Comparison of ENCODE assay signal across 12 mouse cellular contexts in genomic region chr8:120307528-120307927, GRCm38 (mm10).
A peak's percentile ranks its signal among the peaks of the same experiment; 100 is the strongest.
DNase-seq lines count a peak whose midpoint lies in the region; ATAC-seq lines count a peak whose summit lies in the region.
"Had no signal": no experiment of that assay in that cellular context is flagged by ENCODE, and none has a peak within 500 bp of the region (broad histone marks: within the 10 kb centered on the region; RNA-seq: fewer than 3 reads in every experiment).

No protein-coding gene starts in this region.

- peaks cover 36% of the 10 kb centered on the region for H3K4me1 ChIP-seq in heart, embryonic 12.5 days (replicated peaks)
- peaks cover 83% of the 10 kb centered on the region for H3K4me1 ChIP-seq in embryonic facial prominence, embryonic 10.5 days
- H3K4me1 ChIP-seq in hindbrain, embryonic 13.5 days (replicated peaks) = peaks cover 69% of the 10 kb centered on the region
- peaks cover 57% of the 10 kb centered on the region for H3K4me1 ChIP-seq in midbrain, embryonic 14.5 days (ENCODE audit: control insufficient read depth, insufficient read depth, low read length)

- no peak overlapping the region for H3K9ac ChIP-seq in heart, embryonic 12.5 days
- H3K9ac ChIP-seq in hindbrain, embryonic 13.5 days = peak overlapping the region; percentile 19; the same call in 1 of the 2 replicates
- peak overlapping the region; percentile 23; the same call in 1 of the 2 replicates for H3K9ac ChIP-seq in midbrain, embryonic 14.5 days (replicated peaks; ENCODE audit: low read length)
- H3K9ac ChIP-seq: embryonic facial prominence, embryonic 15.5 days; liver, embryonic 15.5 days had no signal

- WGBS in heart, embryonic 12.5 days = 42% methylated on average over 11 of the region's 11 CpGs
- WGBS in embryonic facial prominence, embryonic 10.5 days = 44% methylated on average over 11 of the region's 11 CpGs
- WGBS in hindbrain, embryonic 13.5 days = 30% methylated on average over 11 of the region's 11 CpGs
- 37% methylated on average over 11 of the region's 11 CpGs for WGBS in midbrain, embryonic 14.5 days

- no peak for DNase-seq in heart, adult 18-20 months
- DNase-seq in embryonic facial prominence, embryonic 10.5 days (ENCODE audit: low spot score) = no peak
- peak; percentile 39 for DNase-seq in midbrain, embryonic 14.5 days
- DNase-seq in adrenal gland, postnatal 14 days = no peak
- DNase-seq in thymus, postnatal 14 days = no peak
- DNase-seq in left cerebral cortex, adult 11 months (ENCODE audit: low spot score) = no peak
- DNase-seq: gastrocnemius, postnatal 14 days; kidney, adult 2 months had no signal

- H3K4me3 ChIP-seq in heart, embryonic 12.5 days = no peak overlapping the region
- H3K4me3 ChIP-seq in embryonic facial prominence, embryonic 10.5 days = no peak overlapping the region
- no peak overlapping the region for H3K4me3 ChIP-seq in hindbrain, embryonic 13.5 days
- no peak overlapping the region for H3K4me3 ChIP-seq in midbrain, embryonic 14.5 days (replicated peaks; ENCODE audit: low read depth, low read length)
- H3K4me3 ChIP-seq: embryonic facial prominence, embryonic 15.5 days; liver, embryonic 15.5 days had no signal

- peak overlapping the region; percentile 44 for H3K4me2 ChIP-seq in heart, embryonic 12.5 days
- H3K4me2 ChIP-seq in hindbrain, embryonic 13.5 days = no peak overlapping the region
- peak overlapping the region; percentile 28 for H3K4me2 ChIP-seq in midbrain, embryonic 14.5 days (ENCODE audit: low read length)
- H3K4me2 ChIP-seq: embryonic facial prominence, embryonic 15.5 days; liver, embryonic 15.5 days had no signal

- peaks cover 29% of the 10 kb centered on the region for H3K27me3 ChIP-seq in heart, embryonic 12.5 days (replicated peaks)
- peaks cover 91% of the 10 kb centered on the region for H3K27me3 ChIP-seq in embryonic facial prominence, embryonic 10.5 days (replicated peaks; ENCODE audit: low read depth, poor library complexity, severe bottlenecking)
- H3K27me3 ChIP-seq in hindbrain, embryonic 13.5 days = peaks cover 17% of the 10 kb centered on the region
- no peaks in the 10 kb centered on the region for H3K27me3 ChIP-seq in midbrain, embryonic 14.5 days (ENCODE audit: control insufficient read depth, insufficient read depth, low read length)
- H3K27me3 ChIP-seq: embryonic facial prominence, embryonic 15.5 days had no signal

- H3K9me3 ChIP-seq in heart, embryonic 12.5 days (replicated peaks) = no peaks in the 10 kb centered on the region
- no peaks in the 10 kb centered on the region for H3K9me3 ChIP-seq in embryonic facial prominence, embryonic 10.5 days
- no peaks in the 10 kb centered on the region for H3K9me3 ChIP-seq in hindbrain, embryonic 13.5 days
- no peaks in the 10 kb centered on the region for H3K9me3 ChIP-seq in midbrain, embryonic 14.5 days (ENCODE audit: control insufficient read depth, low read length)
- H3K9me3 ChIP-seq: embryonic facial prominence, embryonic 15.5 days; liver, embryonic 15.5 days had no signal

- ATAC-seq in heart, embryonic 12.5 days (ENCODE audit: insufficient number of reproducible peaks, low FRiP score) = no peak
- ATAC-seq in hindbrain, embryonic 13.5 days (ENCODE audit: low FRiP score) = peak; percentile 3; the same call in 1 of the 2 replicates
- peak; percentile 4; the same call in 1 of the 2 replicates for ATAC-seq in midbrain, embryonic 14.5 days (ENCODE audit: low FRiP score, low TSS enrichment)

- no peak overlapping the region for H3K27ac ChIP-seq in heart, embryonic 12.5 days (ENCODE audit: poor library complexity, severe bottlenecking)
- H3K27ac ChIP-seq in embryonic facial prominence, embryonic 10.5 days (replicated peaks) = peak overlapping the region; percentile 48; the same call in 1 of the 2 replicates
- H3K27ac ChIP-seq in hindbrain, embryonic 13.5 days = peak overlapping the region; percentile 86
- H3K27ac ChIP-seq in midbrain, embryonic 14.5 days (replicated peaks; ENCODE audit: low read depth, low read length) = peak overlapping the region; percentile 79
- H3K27ac ChIP-seq: embryonic facial prominence, embryonic 15.5 days; liver, embryonic 15.5 days had no signal

- H3K36me3 ChIP-seq in heart, embryonic 12.5 days = no peaks in the 10 kb centered on the region
- H3K36me3 ChIP-seq in embryonic facial prominence, embryonic 10.5 days (replicated peaks) = no peaks in the 10 kb centered on the region
- no peaks in the 10 kb centered on the region for H3K36me3 ChIP-seq in hindbrain, embryonic 13.5 days
- H3K36me3 ChIP-seq in midbrain, embryonic 14.5 days (ENCODE audit: control insufficient read depth, insufficient read depth, low read length) = no peaks in the 10 kb centered on the region
- H3K36me3 ChIP-seq: embryonic facial prominence, embryonic 15.5 days; liver, embryonic 15.5 days had no signal
